Mouse (Mus musculus): ENCODE measurements around the gene Pde8b. TPM values are rescaled to one million over a fixed set of nuclear protein-coding genes. Genes with fewer than 3 reads are reported as not detected.

Pde8b gene
- polyA plus RNA-seq, 1 experiment from 2014 or later: 3.6 TPM

DNA sequence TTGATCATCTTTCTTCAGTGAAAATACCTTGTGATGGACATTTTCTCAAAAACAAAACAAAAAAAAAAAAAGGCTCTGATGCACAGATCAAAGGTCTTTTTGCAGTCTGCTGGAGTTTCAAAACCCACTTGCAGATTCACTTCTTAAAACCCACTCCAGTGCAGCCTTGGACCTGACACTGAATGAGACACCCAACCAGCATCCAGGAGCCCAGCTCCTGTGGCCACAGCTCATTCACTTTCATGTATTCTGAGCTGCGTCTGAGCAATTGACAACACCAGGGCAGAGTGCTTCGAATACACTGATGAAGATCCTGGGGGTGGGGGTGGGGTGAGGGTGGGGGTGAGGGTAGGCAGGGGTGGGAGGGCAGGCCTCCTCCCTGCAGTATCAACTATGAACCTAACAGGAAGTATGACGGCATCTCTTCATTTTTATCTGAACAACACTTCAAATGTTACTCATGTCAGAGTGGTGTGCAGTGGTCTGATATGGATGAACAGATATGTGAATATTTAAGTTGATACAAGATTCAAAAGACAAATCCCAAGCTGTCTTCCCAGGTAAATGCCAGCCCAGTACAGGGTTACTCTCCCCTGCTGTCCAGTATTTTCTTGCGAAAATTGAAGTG lies 186.6 kb downstream of the Pde8b start:
- Histone ChIP-seq H3K36me3 (ENCODE audit: control insufficient read depth, insufficient read depth, low read length) (no peaks in the 10 kb centered on the region), H3K9me3 (replicated peaks; ENCODE audit: control insufficient read depth, low read length) (no peaks in the 10 kb centered on the region), H3K27me3 (replicated peaks; ENCODE audit: control insufficient read depth, insufficient read depth, low read length) (no peaks in the 10 kb centered on the region), H3K27ac (ENCODE audit: low read depth, low read length) (no peak overlapping the region), H3K4me1 (ENCODE audit: control insufficient read depth, insufficient read depth, low read length) (no peaks in the 10 kb centered on the region), H3K9ac (ENCODE audit: low read length) (no peak overlapping the region), H3K4me2 (ENCODE audit: low read length) (no peak overlapping the region), H3K4me3 (ENCODE audit: low read depth, low read length) (no peak overlapping the region)
- DNase-seq (ENCODE audit: low spot score) (no peak), ATAC-seq (no peak)
- 83% methylated on average over 4 of the region's 4 CpGs for WGBS

DNA sequence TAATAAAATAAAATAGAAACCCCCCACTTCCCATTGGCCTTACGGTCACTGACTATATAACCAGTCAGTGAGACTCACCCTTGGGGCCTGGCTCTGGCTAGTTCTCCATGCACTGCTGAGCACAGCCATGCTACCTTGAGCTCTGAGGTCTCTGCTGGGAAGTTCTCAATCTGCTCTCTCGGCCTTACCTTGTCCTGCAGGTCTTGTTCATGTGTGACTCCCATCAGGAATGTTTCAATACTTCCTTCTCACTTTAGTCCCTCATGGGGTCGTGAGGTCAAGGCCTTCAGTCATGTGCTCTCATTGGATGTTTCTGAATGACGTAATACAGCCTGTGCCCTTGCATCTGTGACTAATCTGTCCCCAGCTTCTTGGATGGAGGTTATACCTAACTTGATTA lies 191.3 kb downstream of the Pde8b start:
- Histone ChIP-seq H3K4me1 (ENCODE audit: control insufficient read depth, insufficient read depth, low read length) (no peaks in the 10 kb centered on the region), H3K4me3 (ENCODE audit: low read depth, low read length) (no peak overlapping the region), H3K9me3 (replicated peaks; ENCODE audit: control insufficient read depth, low read length) (no peaks in the 10 kb centered on the region), H3K9ac (ENCODE audit: low read length) (no peak overlapping the region), H3K4me2 (ENCODE audit: low read length) (no peak overlapping the region), H3K27ac (ENCODE audit: low read depth, low read length) (no peak overlapping the region), H3K36me3 (ENCODE audit: control insufficient read depth, insufficient read depth, low read length) (no peaks in the 10 kb centered on the region), H3K27me3 (replicated peaks; ENCODE audit: control insufficient read depth, insufficient read depth, low read length) (no peaks in the 10 kb centered on the region)
- 86% methylated on average over 4 of the region's 4 CpGs for WGBS
- ATAC-seq: no peak
- no peak for DNase-seq (ENCODE audit: low spot score)

DNA sequence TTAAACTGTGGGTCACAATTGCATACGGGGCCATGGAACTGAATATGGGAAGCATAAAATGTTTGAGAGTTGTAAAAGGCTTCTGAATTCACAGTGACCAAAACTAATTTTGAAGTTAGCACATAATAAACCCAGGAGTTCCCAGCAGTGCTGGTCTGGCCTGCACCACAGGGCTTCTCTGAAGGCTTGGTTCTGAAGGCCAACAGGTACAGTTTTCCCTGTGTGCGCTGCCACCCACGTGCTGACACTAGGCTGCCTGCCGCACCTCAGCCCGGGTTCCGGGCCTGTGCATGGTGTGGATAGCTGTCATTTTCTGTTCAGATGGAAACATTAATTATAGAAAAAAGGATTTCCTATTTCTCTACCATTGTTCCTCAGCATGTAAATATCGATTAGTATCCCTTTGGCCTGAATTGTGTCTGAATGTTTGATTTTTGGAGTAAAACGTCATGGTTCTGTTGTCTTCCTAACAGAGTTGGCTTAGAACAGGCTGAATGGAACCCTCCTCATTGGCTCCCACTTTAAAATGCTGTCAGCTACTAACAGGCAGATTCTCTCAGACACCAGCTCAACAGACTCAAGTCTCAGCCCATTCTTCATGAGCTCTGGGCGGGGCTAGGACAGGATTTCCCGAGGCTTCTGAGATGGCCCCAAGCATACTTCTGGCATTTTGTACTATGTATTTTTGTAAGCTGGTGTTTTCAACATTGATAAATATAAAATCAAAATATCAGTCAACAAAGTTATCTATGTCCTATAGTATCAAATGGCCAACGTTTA lies 193.4 kb downstream of the Pde8b start:
- Histone ChIP-seq H3K9me3 (replicated peaks; ENCODE audit: control insufficient read depth, low read length) (no peaks in the 10 kb centered on the region), H3K9ac (ENCODE audit: low read length) (no peak overlapping the region), H3K27me3 (replicated peaks; ENCODE audit: control insufficient read depth, insufficient read depth, low read length) (no peaks in the 10 kb centered on the region), H3K36me3 (ENCODE audit: control insufficient read depth, insufficient read depth, low read length) (no peaks in the 10 kb centered on the region), H3K4me1 (ENCODE audit: control insufficient read depth, insufficient read depth, low read length) (no peaks in the 10 kb centered on the region), H3K4me3 (ENCODE audit: low read depth, low read length) (no peak overlapping the region), H3K27ac (ENCODE audit: low read depth, low read length) (no peak overlapping the region), H3K4me2 (ENCODE audit: low read length) (no peak overlapping the region)
- ATAC-seq (no peak), DNase-seq (ENCODE audit: low spot score) (no peak)
- 88% methylated on average over 11 of the region's 11 CpGs for WGBS

DNA sequence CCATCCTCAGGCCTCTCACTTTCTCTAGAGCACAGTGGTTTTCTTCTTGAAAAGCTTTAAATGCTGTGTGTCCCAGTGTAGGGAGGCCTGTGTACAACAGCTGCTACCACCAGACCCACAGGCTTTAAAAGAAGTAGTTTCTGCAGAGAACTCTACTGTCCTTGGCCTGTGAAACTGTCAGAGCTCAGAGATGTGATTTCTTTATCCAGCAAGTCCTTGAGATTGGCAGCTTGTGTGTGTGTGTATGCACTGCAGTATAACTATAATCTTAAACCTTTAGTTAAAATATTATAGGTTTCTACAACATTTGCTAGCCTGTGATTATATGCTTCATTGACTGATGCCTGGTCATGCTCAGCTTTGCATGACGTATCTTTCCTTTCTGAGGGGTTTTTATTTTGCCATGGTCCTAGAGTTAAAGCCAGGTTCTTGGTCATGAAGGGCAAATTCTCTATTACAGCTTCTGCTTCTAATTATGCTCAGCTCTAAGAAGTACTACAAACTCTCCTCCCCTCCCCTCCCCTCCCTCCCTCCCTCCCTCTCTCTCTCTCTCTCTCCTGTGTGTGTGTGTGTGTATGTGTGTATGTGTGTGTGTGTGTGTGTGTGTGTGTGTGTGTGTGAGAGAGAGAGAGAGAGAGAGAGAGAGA lies 194.3 kb downstream of the Pde8b start:
- Histone ChIP-seq H3K27ac (ENCODE audit: low read depth, low read length) (no peak overlapping the region), H3K4me3 (ENCODE audit: low read depth, low read length) (no peak overlapping the region), H3K4me2 (ENCODE audit: low read length) (no peak overlapping the region), H3K9ac (ENCODE audit: low read length) (no peak overlapping the region), H3K36me3 (ENCODE audit: control insufficient read depth, insufficient read depth, low read length) (no peaks in the 10 kb centered on the region), H3K4me1 (ENCODE audit: control insufficient read depth, insufficient read depth, low read length) (no peaks in the 10 kb centered on the region), H3K27me3 (replicated peaks; ENCODE audit: control insufficient read depth, insufficient read depth, low read length) (no peaks in the 10 kb centered on the region), H3K9me3 (replicated peaks; ENCODE audit: control insufficient read depth, low read length) (no peaks in the 10 kb centered on the region)
- DNase-seq (ENCODE audit: low spot score): no peak
- 79% methylated on average over 1 of the region's 1 CpGs for WGBS
- ATAC-seq: no peak

DNA sequence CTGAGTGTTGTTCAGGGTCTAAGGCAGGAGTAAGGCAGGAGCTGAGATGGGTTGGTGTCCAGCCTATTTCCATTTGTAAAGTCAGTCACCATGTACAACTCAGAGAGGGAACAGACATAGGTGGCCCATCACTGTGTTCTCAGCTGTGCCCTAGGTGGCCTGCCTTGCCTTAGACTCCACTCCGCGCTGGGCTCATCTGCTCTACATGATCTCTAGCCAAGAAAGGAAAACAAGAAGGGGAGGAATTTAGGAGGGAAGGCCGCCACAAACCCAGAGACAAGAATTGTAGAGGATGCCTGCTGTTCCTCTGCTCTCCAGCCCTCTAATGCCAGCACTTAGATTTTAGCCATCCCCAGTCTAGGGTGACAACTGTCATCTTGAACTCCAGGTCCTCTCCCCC lies 197.7 kb downstream of the Pde8b start:
- no peak overlapping the region for H3K4me2 ChIP-seq (ENCODE audit: low read length)
- DNase-seq (ENCODE audit: low spot score) (no peak), ATAC-seq (no peak)
- no peak overlapping the region for H3K27ac ChIP-seq (ENCODE audit: low read depth, low read length)
- H3K4me3 ChIP-seq (ENCODE audit: low read depth, low read length): no peak overlapping the region
- no peak overlapping the region for H3K9ac ChIP-seq (ENCODE audit: low read length)
- H3K9me3 ChIP-seq (replicated peaks; ENCODE audit: control insufficient read depth, low read length): no peaks in the 10 kb centered on the region
- H3K36me3 ChIP-seq (ENCODE audit: control insufficient read depth, insufficient read depth, low read length): no peaks in the 10 kb centered on the region
- no peaks in the 10 kb centered on the region for H3K4me1 ChIP-seq (ENCODE audit: control insufficient read depth, insufficient read depth, low read length)
- WGBS: 92% methylated on average over 3 of the region's 3 CpGs
- H3K27me3 ChIP-seq (replicated peaks; ENCODE audit: control insufficient read depth, insufficient read depth, low read length): no peaks in the 10 kb centered on the region

DNA sequence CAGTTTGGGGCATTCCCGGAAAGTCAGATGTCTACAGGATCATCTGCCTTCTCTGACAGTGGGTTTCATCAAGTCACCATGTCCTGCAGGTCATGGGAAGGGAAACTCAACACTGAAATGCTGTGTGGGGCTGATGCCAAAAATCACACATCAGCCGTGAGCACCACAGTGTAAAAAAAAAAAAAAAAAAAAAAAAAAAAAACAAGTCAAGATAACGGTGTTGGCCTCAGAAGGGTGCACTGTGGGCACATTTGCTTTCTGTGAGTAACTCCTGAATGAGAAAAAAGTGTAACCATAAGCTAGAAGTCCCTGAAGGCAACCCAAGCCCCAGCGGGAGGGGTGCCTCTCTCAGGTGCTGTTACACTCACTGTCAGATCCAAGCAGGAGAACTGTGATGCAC lies 199.7 kb downstream of the Pde8b start:
- H3K9me3 ChIP-seq (replicated peaks; ENCODE audit: control insufficient read depth, low read length): no peaks in the 10 kb centered on the region
- H3K36me3 ChIP-seq (ENCODE audit: control insufficient read depth, insufficient read depth, low read length): no peaks in the 10 kb centered on the region
- H3K9ac ChIP-seq (ENCODE audit: low read length): no peak overlapping the region
- H3K4me1 ChIP-seq (ENCODE audit: control insufficient read depth, insufficient read depth, low read length): no peaks in the 10 kb centered on the region
- H3K4me3 ChIP-seq (ENCODE audit: low read depth, low read length): no peak overlapping the region
- no peak for DNase-seq (ENCODE audit: low spot score)
- ATAC-seq: no peak
- no peak overlapping the region for H3K27ac ChIP-seq (ENCODE audit: low read depth, low read length)
- WGBS: 83% methylated on average over 4 of the region's 4 CpGs
- H3K27me3 ChIP-seq (replicated peaks; ENCODE audit: control insufficient read depth, insufficient read depth, low read length): no peaks in the 10 kb centered on the region
- no peak overlapping the region for H3K4me2 ChIP-seq (ENCODE audit: low read length)

DNA sequence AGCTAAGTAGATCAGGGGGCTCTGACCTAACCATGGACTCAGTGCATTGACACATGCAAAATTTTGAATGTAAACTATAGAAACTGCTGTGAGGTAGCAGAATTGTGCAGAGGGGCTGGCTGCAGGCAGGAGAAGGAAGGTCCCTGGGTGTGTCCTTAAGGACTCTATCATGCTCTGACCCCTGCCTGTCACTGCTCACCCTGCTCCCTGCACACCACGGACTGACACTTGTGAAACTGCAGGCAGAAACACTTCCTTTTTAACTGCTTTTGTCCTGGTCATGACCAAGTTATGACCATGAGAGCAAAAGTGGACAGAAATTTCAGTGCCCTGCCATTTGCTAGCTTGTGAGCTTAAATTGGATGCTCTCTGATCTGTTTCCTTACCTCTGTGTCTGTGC lies 206.0 kb downstream of the Pde8b start:
- H3K4me2 ChIP-seq (ENCODE audit: low read length): no peak overlapping the region
- H3K9ac ChIP-seq (ENCODE audit: low read length): no peak overlapping the region
- H3K9me3 ChIP-seq (replicated peaks; ENCODE audit: control insufficient read depth, low read length): no peaks in the 10 kb centered on the region
- H3K27ac ChIP-seq (ENCODE audit: low read depth, low read length): no peak overlapping the region
- 28% methylated on average over 1 of the region's 1 CpGs for WGBS
- no peaks in the 10 kb centered on the region for H3K36me3 ChIP-seq (ENCODE audit: control insufficient read depth, insufficient read depth, low read length)
- no peaks in the 10 kb centered on the region for H3K4me1 ChIP-seq (ENCODE audit: control insufficient read depth, insufficient read depth, low read length)
- ATAC-seq (no peak), DNase-seq (ENCODE audit: low spot score) (no peak)
- H3K4me3 ChIP-seq (ENCODE audit: low read depth, low read length): no peak overlapping the region
- H3K27me3 ChIP-seq (replicated peaks; ENCODE audit: control insufficient read depth, insufficient read depth, low read length): no peaks in the 10 kb centered on the region

DNA sequence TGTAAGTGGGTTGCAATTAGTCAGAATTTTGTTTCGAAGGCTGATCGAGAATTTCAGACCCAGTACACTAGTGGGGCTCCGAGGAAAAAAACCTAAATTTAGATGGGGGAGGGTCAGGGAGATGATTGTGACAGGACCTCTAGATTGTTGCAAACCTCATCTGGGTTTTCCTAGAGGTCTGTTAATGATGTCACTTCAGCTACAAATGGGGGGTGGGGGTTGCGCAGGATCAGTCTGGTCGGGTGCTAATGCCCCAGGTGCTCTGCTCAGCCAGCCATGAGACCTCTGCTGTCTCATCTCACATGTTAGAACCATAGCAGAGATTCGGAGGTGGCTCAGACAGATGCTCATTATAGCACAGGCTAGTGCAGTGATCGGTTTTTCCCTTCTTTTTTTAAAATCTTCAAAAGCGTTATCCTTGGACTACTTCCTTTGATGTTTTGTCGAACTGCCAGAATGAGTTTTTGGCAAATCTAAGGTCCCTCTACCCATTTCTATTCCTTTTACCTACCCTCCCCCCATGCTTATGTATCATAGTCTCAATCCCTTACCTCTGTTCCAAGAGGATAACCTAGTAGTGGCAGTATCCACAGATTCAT lies 209.9 kb downstream of the Pde8b start:
- 71% methylated on average over 9 of the region's 9 CpGs for WGBS
- DNase-seq (ENCODE audit: low spot score): no peak
- no peak for ATAC-seq
- no peaks in the 10 kb centered on the region for H3K27me3 ChIP-seq (replicated peaks; ENCODE audit: control insufficient read depth, insufficient read depth, low read length)
- H3K27ac ChIP-seq (ENCODE audit: low read depth, low read length): no peak overlapping the region
- H3K36me3 ChIP-seq (ENCODE audit: control insufficient read depth, insufficient read depth, low read length): no peaks in the 10 kb centered on the region
- no peak overlapping the region for H3K4me3 ChIP-seq (ENCODE audit: low read depth, low read length)
- H3K9ac ChIP-seq (ENCODE audit: low read length): no peak overlapping the region
- no peak overlapping the region for H3K4me2 ChIP-seq (ENCODE audit: low read length)
- H3K9me3 ChIP-seq (replicated peaks; ENCODE audit: control insufficient read depth, low read length): no peaks in the 10 kb centered on the region
- H3K4me1 ChIP-seq (ENCODE audit: control insufficient read depth, insufficient read depth, low read length): no peaks in the 10 kb centered on the region

DNA sequence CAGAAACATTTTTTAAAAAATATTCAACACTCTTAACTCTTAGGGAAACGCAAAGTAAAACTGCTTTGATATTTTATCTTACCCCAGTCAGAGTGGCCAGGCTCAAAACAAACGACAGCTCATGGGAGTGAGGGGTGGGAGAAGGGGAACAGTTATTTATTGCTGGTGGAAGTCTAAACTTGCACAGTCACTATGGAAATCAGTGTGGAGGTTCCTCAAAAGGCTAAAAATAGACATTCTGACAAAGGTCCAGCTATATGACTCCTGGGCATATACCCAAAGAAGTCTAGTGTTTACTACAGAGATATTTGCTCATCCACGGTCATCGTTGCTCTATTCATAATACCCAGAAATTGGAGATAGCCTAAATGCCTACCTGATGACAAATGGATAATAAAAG lies 211.9 kb downstream of the Pde8b start:
- Histone ChIP-seq H3K27me3 (replicated peaks; ENCODE audit: control insufficient read depth, insufficient read depth, low read length) (no peaks in the 10 kb centered on the region), H3K4me1 (ENCODE audit: control insufficient read depth, insufficient read depth, low read length) (no peaks in the 10 kb centered on the region), H3K4me3 (ENCODE audit: low read depth, low read length) (no peak overlapping the region), H3K36me3 (ENCODE audit: control insufficient read depth, insufficient read depth, low read length) (no peaks in the 10 kb centered on the region), H3K27ac (ENCODE audit: low read depth, low read length) (no peak overlapping the region), H3K9me3 (replicated peaks; ENCODE audit: control insufficient read depth, low read length) (no peaks in the 10 kb centered on the region), H3K4me2 (ENCODE audit: low read length) (no peak overlapping the region), H3K9ac (ENCODE audit: low read length) (no peak overlapping the region)
- no peak for DNase-seq (ENCODE audit: low spot score)
- no peak for ATAC-seq
- WGBS: 90% methylated on average over 4 of the region's 4 CpGs

Measured in forebrain, embryonic 14.5 days (tissue).